Mouse (Mus musculus) cerebellum, adult 2 months (tissue): ENCODE results near the gene Ccnyl1.

Source experiments
- CTCF ChIP-seq: fragments of 200-500 bp; IDR thresholded peaks from 2 replicates; pipeline ENCODE4 v1.5.1; 2011; ENCODE audit warnings: low read depth, mild to moderate bottlenecking, control low read depth, low read length, moderate library complexity, borderline replicate concordance; ENCODE audit not compliant: insufficient read depth
- POLR2A ChIP-seq: fragments of 200-500 bp; IDR thresholded peaks from 2 replicates; pipeline ENCODE4 v1.6.1; 2011; ENCODE audit warnings: low read length, control low read depth, borderline replicate concordance; ENCODE audit not compliant: insufficient read depth

GRCm38 (mm10) chr1:64688046-64688445 lies 2.2 kb upstream of the Ccnyl1 start:
- no peak for TF ChIP-seq POLR2A
- no peak for TF ChIP-seq CTCF
